8 mouse cellular contexts compared by ENCODE assay signal in the genomic region with DNA sequence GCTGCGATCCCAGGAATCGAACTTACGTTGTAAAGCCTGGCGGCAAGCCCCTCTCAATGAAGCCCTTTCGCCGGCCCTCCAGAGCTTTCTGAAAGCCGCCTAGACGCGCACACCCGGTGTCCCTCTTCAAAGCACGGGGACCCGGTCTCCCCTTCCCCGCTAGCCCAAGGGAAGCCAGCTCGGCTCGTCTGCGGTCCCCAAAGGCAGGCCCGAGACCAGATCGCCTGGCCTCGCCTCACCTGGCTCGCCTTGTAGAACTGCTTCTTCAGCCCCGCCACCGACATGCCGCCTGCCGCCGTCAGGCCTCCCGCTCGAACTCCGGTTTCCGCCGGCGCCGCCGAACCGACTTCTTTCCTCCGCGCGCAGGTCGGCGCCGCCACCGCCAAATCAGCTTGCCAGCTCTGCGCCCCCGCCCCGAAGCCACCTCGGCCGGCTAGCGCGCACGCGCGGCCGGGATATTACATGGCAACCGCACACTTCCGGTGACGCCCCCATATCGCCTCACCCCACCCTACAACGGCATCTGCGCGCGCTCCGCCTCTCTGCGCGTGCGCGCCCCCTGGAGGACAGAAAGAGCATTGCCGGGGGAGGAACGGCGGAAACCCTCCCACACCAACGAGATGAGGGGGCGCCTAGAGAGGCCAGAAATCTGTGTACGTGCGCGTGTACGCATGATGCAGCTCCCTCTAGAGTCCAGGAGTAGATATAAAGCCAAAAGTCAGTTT. TPM values are rescaled to one million over a fixed set of nuclear protein-coding genes. Genes with fewer than 3 reads are reported as not detected.
A peak's percentile ranks its signal among the peaks of the same experiment; 100 is the strongest.
DNase-seq lines count a peak whose midpoint lies in the region; ATAC-seq lines count a peak whose summit lies in the region.

TSS of gene Sh3gl1 (minus strand) at position 460 of the 725 bp plus-strand sequence.

- H3K9me3 ChIP-seq in hindbrain, embryonic 16.5 days (ENCODE audit: control insufficient read depth, low read length): no peaks in the 10 kb centered on the region

- ATAC-seq in hindbrain, embryonic 16.5 days: peak; percentile 93

- peak; percentile 96 for DNase-seq in WW6 (ENCODE audit: low read depth, low spot score)
- DNase-seq in cerebellum, postnatal 4 days (ENCODE audit: low spot score in 2 of 2): peak; percentile 100
- DNase-seq in gastrocnemius, adult 18-20 months (ENCODE audit: low spot score): peak; percentile 99
- peak; percentile 99 to 100 for DNase-seq in left cerebral cortex, adult 18-20 months (ENCODE audit: low spot score in 2 of 2)
- DNase-seq in right cerebral cortex, adult 18-20 months: peak; percentile 99
- DNase-seq in urinary bladder, postnatal 10 days (ENCODE audit: low spot score): peak; percentile 98

- H3K79me2 ChIP-seq in macrophage (ENCODE audit: inconsistent target): peaks cover 59% of the 10 kb centered on the region

- H3K27ac ChIP-seq in hindbrain, embryonic 16.5 days (ENCODE audit: low read depth, low read length): peak within 1 kb of the TSS; percentile 85
- peak within 1 kb of the TSS; percentile 98 for H3K27ac ChIP-seq in macrophage

- no peaks in the 10 kb centered on the region for H3K27me3 ChIP-seq in hindbrain, embryonic 16.5 days (replicated peaks; ENCODE audit: control insufficient read depth, insufficient read depth, low read length)

- peak within 1 kb of the TSS; percentile 80 for H3K4me3 ChIP-seq in hindbrain, embryonic 16.5 days (ENCODE audit: low read length)
- H3K4me3 ChIP-seq in macrophage (ENCODE audit: inconsistent target): peak within 1 kb of the TSS; percentile 92

- peak within 1 kb of the TSS; percentile 59 for H3K4me2 ChIP-seq in hindbrain, embryonic 16.5 days (ENCODE audit: low read length)

- H3K9ac ChIP-seq in hindbrain, embryonic 16.5 days (ENCODE audit: low read depth, low read length): peak within 1 kb of the TSS; percentile 86

- H3K4me1 ChIP-seq in hindbrain, embryonic 16.5 days (ENCODE audit: control insufficient read depth, insufficient read depth, low read depth, low read length): peaks cover 31% of the 10 kb centered on the region

- under 1% methylated on average over 74 of the region's 74 CpGs for WGBS in hindbrain, embryonic 16.5 days
- WGBS in macrophage (ENCODE audit: missing documents): 1% methylated on average over 72 of the region's 74 CpGs

- 0 out of 2 replicates have a peak, but pooled peaks cover 3% of the 10 kb centered on the region for H3K36me3 ChIP-seq in hindbrain, embryonic 16.5 days (ENCODE audit: control insufficient read depth, insufficient read depth, low read length)
- no peaks in the 10 kb centered on the region for H3K36me3 ChIP-seq in macrophage (ENCODE audit: inconsistent target)

RNA-seq across cellular contexts. Expression of gene Sh3gl1, which starts in this region (rescaled TPM):
- total RNA-seq in gastrocnemius, adult 18-20 months (2021): 1 to 10 TPM; 7.7 to 7.9 TPM
- polyA plus RNA-seq in hindbrain, embryonic 16.5 days (2015; fragmentation: Nextera tagmentation; extraction: Ambion mirVana): 106 and 112 TPM in 2 replicates
- total RNA-seq in left cerebral cortex, adult 18-20 months (2021): 10 to 100 TPM; 36.4 to 39.3 TPM
- total RNA-seq in macrophage (2018; cell fraction: chromatin; rRNA removed): 100 to 1,000 TPM in 25 of 26 experiments, 10 to 100 TPM in 1; 94.5 to 340 (median 169) TPM
- total RNA-seq in macrophage (2018; cell fraction: cytosol; rRNA removed): 10 to 100 TPM; 31.1 to 80.6 (median 57.8) TPM
- 100 to 1,000 TPM in 14 of 26 experiments, 10 to 100 TPM in 12; 48.9 to 325 (median 105) TPM for total RNA-seq in macrophage (2018; cell fraction: nucleus; rRNA removed)
- 33.5 to 87.9 TPM (median 87.4 TPM) in 3 replicates for polyA plus RNA-seq in macrophage (2018)

Comparison
In these comparisons a context has a peak if more than half of its experiments do, and no peak if none do; other contexts are left out.
1. Peak in every context shown above with its lines: DNase-seq, ATAC-seq, H3K4me3 ChIP-seq and H3K27ac ChIP-seq.
2. RNA of gene Sh3gl1 (total RNA-seq): 36.4 to 39.3 TPM in left cerebral cortex, adult 18-20 months; 7.7 to 7.9 TPM in gastrocnemius, adult 18-20 months; every median in the first group is over 4 times any median in the second.